Mouse (Mus musculus): ENCODE data around the gene Robo1. TPM values are rescaled to one million over a fixed set of nuclear protein-coding genes. Genes with fewer than 3 reads are reported as not detected.

Robo1 gene
- polyA plus RNA-seq, 1 experiment = 11.6 TPM

DNA sequence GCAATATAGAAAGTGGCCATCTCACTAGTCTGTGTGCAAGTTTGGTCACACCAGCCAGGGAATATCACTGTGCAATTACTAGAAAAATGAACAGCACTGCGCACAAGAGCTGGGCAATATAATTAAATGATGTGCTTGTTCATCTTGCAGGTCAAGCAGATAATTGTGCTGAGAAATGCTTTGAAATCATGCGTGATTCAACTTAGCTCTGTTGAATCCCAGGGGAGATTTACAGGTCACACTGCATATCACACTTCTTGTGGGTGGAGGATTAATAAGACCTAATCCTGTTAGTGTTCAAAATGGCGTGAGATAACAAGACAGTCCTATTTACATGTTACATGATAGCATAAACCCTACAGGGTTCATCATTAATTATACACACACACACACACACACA lies 157.6 kb downstream of the Robo1 start:
- Histone ChIP-seq H3K4me1 (ENCODE audit: control insufficient read depth, insufficient read depth, low read length) (no peaks in the 10 kb centered on the region), H3K9ac (ENCODE audit: low read depth, poor library complexity, severe bottlenecking) (no peak overlapping the region), H3K27ac (ENCODE audit: insufficient read depth, low read length) (no peak overlapping the region), H3K9me3 (replicated peaks; ENCODE audit: control insufficient read depth, insufficient read depth, low read length, poor library complexity, severe bottlenecking) (no peaks in the 10 kb centered on the region), H3K27me3 (ENCODE audit: control insufficient read depth, insufficient read depth, low read length, poor library complexity, severe bottlenecking) (no peaks in the 10 kb centered on the region), H3K4me3 (ENCODE audit: low read depth, low read length) (no peak overlapping the region), H3K36me3 (ENCODE audit: control insufficient read depth, insufficient read depth, low read length, poor library complexity, severe bottlenecking) (no peaks in the 10 kb centered on the region)
- TF ChIP-seq CTCF (IDR thresholded peaks at IDR 0.05; ENCODE audit: low read depth, low read length) (no peak), EP300 (IDR thresholded peaks at IDR 0.05; ENCODE audit: insufficient read depth, low read depth, low read length) (no peak), POLR2A (IDR thresholded peaks at IDR 0.05; ENCODE audit: insufficient read depth, low read length) (no peak)

DNA sequence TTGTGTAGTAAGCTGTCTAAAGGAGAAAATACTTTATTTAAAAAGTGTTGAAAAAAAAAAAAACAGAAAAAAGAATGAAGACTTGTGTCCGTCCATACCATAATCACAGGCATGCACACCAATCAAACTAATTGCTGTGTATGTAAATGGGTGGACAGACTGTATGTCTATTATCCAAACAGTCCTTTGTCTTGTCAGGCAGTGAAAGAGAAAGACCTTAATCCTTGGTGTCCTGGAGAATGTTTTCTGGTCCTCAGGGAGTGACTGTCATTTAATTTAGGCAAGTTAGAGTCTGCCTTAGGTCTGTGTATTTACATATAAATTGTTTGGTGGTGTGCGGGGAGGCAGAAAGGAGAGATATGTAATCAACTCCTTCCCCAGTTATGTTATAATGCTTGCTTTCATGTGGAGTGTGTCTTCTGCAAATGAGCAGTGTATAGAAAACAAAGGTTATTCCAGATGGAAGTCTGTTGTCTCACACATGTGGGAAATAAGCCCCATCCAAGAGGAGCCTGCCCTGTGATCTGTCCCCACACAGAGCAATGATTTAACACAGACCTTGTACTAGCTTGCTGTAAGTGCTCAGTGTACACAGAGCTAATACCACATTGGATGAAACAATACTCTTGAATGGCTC lies 162.0 kb downstream of the Robo1 start:
- Histone ChIP-seq H3K27me3 (ENCODE audit: control insufficient read depth, insufficient read depth, low read length, poor library complexity, severe bottlenecking) (no peaks in the 10 kb centered on the region), H3K4me3 (ENCODE audit: low read depth, low read length) (no peak overlapping the region), H3K36me3 (ENCODE audit: control insufficient read depth, insufficient read depth, low read length, poor library complexity, severe bottlenecking) (no peaks in the 10 kb centered on the region), H3K9me3 (replicated peaks; ENCODE audit: control insufficient read depth, insufficient read depth, low read length, poor library complexity, severe bottlenecking) (no peaks in the 10 kb centered on the region), H3K4me1 (ENCODE audit: control insufficient read depth, insufficient read depth, low read length) (no peaks in the 10 kb centered on the region), H3K27ac (ENCODE audit: insufficient read depth, low read length) (no peak overlapping the region), H3K9ac (ENCODE audit: low read depth, poor library complexity, severe bottlenecking) (no peak overlapping the region)
- TF ChIP-seq CTCF (IDR thresholded peaks at IDR 0.05; ENCODE audit: low read depth, low read length) (no peak), POLR2A (IDR thresholded peaks at IDR 0.05; ENCODE audit: insufficient read depth, low read length) (no peak), EP300 (IDR thresholded peaks at IDR 0.05; ENCODE audit: insufficient read depth, low read depth, low read length) (no peak)

DNA sequence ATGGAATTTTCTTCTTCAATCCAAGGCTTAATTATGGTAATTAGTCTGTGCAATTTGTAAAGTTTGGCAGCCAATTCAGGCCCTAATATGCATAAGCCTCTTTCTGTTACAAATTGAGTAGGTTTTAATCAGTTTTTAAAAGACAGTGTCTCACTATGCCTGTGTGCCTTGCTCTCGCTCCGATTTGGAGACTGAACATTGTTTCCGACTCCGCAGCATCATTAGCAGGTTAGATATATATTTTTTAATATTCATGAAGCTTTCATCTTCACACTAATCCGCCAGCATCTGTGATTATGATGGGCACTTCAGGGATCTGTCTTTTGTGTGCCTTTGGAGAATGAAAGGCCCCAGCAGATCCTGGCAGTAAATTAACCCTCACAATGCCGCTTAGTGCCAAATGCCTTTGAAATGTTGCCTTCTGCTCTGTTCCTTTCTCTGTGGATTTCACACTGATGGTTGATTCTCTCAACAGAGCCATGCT lies 202.7 kb downstream of the Robo1 start:
- no peak overlapping the region for H3K9ac ChIP-seq (ENCODE audit: low read depth, poor library complexity, severe bottlenecking)
- no peak for TF ChIP-seq CTCF (IDR thresholded peaks at IDR 0.05; ENCODE audit: low read depth, low read length)
- no peak for TF ChIP-seq POLR2A (IDR thresholded peaks at IDR 0.05; ENCODE audit: insufficient read depth, low read length)
- no peak for TF ChIP-seq EP300 (IDR thresholded peaks at IDR 0.05; ENCODE audit: insufficient read depth, low read depth, low read length)
- H3K4me3 ChIP-seq (ENCODE audit: low read depth, low read length) = no peak overlapping the region
- H3K27me3 ChIP-seq (ENCODE audit: control insufficient read depth, insufficient read depth, low read length, poor library complexity, severe bottlenecking) = no peaks in the 10 kb centered on the region
- H3K4me1 ChIP-seq (ENCODE audit: control insufficient read depth, insufficient read depth, low read length) = no peaks in the 10 kb centered on the region
- H3K9me3 ChIP-seq (replicated peaks; ENCODE audit: control insufficient read depth, insufficient read depth, low read length, poor library complexity, severe bottlenecking) = no peaks in the 10 kb centered on the region
- no peaks in the 10 kb centered on the region for H3K36me3 ChIP-seq (ENCODE audit: control insufficient read depth, insufficient read depth, low read length, poor library complexity, severe bottlenecking)
- no peak overlapping the region for H3K27ac ChIP-seq (ENCODE audit: insufficient read depth, low read length)

DNA sequence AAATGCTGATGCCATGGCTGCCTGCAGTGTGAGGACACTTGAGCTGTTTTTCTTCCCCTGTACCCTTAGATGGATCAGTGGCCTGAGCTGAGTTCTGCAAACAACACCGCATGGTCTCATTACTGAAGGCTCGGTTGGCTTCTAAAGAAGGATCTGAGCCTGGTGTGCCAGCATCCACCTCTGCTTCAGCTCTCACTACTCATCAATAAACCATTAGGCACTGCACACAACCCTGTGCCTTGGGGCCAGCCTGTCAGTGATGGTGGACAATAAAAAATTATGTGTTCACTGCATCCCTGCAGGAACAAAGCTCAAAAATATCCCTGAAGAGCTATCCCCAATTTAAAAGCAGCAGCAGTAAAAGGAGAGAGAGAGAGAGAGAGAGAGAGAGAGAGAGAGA lies 223.2 kb downstream of the Robo1 start:
- Histone ChIP-seq H3K27me3 (ENCODE audit: control insufficient read depth, insufficient read depth, low read length, poor library complexity, severe bottlenecking) (no peaks in the 10 kb centered on the region), H3K9me3 (replicated peaks; ENCODE audit: control insufficient read depth, insufficient read depth, low read length, poor library complexity, severe bottlenecking) (no peaks in the 10 kb centered on the region), H3K36me3 (ENCODE audit: control insufficient read depth, insufficient read depth, low read length, poor library complexity, severe bottlenecking) (no peaks in the 10 kb centered on the region), H3K4me3 (ENCODE audit: low read depth, low read length) (no peak overlapping the region), H3K4me1 (ENCODE audit: control insufficient read depth, insufficient read depth, low read length) (no peaks in the 10 kb centered on the region), H3K9ac (ENCODE audit: low read depth, poor library complexity, severe bottlenecking) (no peak overlapping the region), H3K27ac (ENCODE audit: insufficient read depth, low read length) (no peak overlapping the region)
- TF ChIP-seq CTCF (IDR thresholded peaks at IDR 0.05; ENCODE audit: low read depth, low read length) (no peak), EP300 (IDR thresholded peaks at IDR 0.05; ENCODE audit: insufficient read depth, low read depth, low read length) (no peak), POLR2A (IDR thresholded peaks at IDR 0.05; ENCODE audit: insufficient read depth, low read length) (no peak)

DNA sequence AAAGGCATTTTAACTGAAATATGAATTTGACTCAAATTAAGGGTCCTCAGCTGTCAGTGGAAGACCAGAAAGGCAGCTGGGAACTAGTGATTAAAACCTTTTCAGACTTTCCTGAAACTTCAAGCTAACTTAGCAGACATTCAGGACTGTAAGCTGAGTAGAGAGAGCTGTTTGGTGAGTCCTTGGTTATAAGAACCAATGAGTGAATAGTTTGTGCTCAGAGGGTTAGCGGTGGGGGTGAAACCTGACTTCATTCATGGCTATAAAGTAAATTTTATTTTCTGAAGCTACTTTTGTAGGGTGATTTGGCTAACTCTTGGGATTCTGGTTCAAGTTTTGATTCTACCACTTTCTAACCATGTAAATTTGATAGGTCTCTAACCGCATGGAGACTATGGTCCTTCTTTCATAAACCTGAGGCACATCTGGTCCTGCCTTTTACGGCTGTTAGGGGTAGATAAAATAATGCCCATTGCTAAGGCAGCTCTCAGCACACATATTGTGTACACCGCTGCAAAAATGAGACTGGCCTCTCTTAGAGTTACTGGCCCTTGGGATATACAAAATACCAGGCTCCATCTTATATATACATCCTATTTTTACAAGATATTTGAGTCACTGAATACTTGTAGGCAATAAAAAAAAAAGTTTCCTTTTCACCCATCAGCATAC lies 225.9 kb downstream of the Robo1 start:
- Histone ChIP-seq H3K27me3 (ENCODE audit: control insufficient read depth, insufficient read depth, low read length, poor library complexity, severe bottlenecking) (no peaks in the 10 kb centered on the region; the same call in 1 of the 2 replicates), H3K27ac (ENCODE audit: insufficient read depth, low read length) (no peak overlapping the region), H3K4me3 (ENCODE audit: low read depth, low read length) (no peak overlapping the region), H3K9me3 (replicated peaks; ENCODE audit: control insufficient read depth, insufficient read depth, low read length, poor library complexity, severe bottlenecking) (no peaks in the 10 kb centered on the region), H3K36me3 (ENCODE audit: control insufficient read depth, insufficient read depth, low read length, poor library complexity, severe bottlenecking) (no peaks in the 10 kb centered on the region), H3K4me1 (ENCODE audit: control insufficient read depth, insufficient read depth, low read length) (no peaks in the 10 kb centered on the region), H3K9ac (ENCODE audit: low read depth, poor library complexity, severe bottlenecking) (no peak overlapping the region)
- no peak for TF ChIP-seq POLR2A (IDR thresholded peaks at IDR 0.05; ENCODE audit: insufficient read depth, low read length)
- TF ChIP-seq CTCF (IDR thresholded peaks at IDR 0.05; ENCODE audit: low read depth, low read length) = no peak
- no peak for TF ChIP-seq EP300 (IDR thresholded peaks at IDR 0.05; ENCODE audit: insufficient read depth, low read depth, low read length)

DNA sequence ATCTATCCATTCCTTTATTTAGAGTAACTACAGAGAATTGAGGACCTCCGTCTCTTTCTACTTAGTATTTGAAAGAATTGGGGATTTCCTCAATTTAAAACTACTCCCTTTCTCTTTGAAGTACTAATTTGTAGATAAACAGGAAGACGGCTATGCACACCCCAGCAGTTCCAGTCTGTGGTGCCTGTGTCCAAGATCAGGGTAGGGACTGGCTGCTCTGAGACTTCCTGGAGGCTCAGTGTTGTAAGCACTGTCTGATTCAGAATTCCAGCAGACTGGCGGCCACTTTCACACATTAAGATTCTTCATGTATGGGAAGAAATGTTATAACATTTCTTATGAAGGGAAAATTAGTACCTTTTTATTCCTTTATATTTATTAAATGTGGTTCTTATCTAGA lies 230.1 kb downstream of the Robo1 start:
- H3K9me3 ChIP-seq (replicated peaks; ENCODE audit: control insufficient read depth, insufficient read depth, low read length, poor library complexity, severe bottlenecking) = no peaks in the 10 kb centered on the region
- H3K4me1 ChIP-seq (ENCODE audit: control insufficient read depth, insufficient read depth, low read length) = no peaks in the 10 kb centered on the region
- no peaks in the 10 kb centered on the region for H3K36me3 ChIP-seq (ENCODE audit: control insufficient read depth, insufficient read depth, low read length, poor library complexity, severe bottlenecking)
- no peak overlapping the region for H3K9ac ChIP-seq (ENCODE audit: low read depth, poor library complexity, severe bottlenecking)
- no peak for TF ChIP-seq EP300 (IDR thresholded peaks at IDR 0.05; ENCODE audit: insufficient read depth, low read depth, low read length)
- no peak for TF ChIP-seq POLR2A (IDR thresholded peaks at IDR 0.05; ENCODE audit: insufficient read depth, low read length)
- TF ChIP-seq CTCF (IDR thresholded peaks at IDR 0.05; ENCODE audit: low read depth, low read length) = no peak
- no peak overlapping the region for H3K27ac ChIP-seq (ENCODE audit: insufficient read depth, low read length)
- H3K4me3 ChIP-seq (ENCODE audit: low read depth, low read length) = no peak overlapping the region
- no peaks in the 10 kb centered on the region; the same call in 1 of the 2 replicates for H3K27me3 ChIP-seq (ENCODE audit: control insufficient read depth, insufficient read depth, low read length, poor library complexity, severe bottlenecking)
